Mouse (Mus musculus) forebrain, embryonic 11.5 days (tissue): ENCODE results near the gene Cdc37. TPM values are rescaled to one million over a fixed set of nuclear protein-coding genes. Genes with fewer than 3 reads are reported as not detected.

Experiments used
- ATAC-seq: fragments of 200-750 bp; cut with Nextera tagmentation; replicated peaks from 2 replicates; pipeline ENCODE4 v1.8.0; 2017; ENCODE audit warnings: moderate TSS enrichment; ENCODE audit not compliant: low FRiP score
- DNase-seq: peaks from one replicate; pipeline ENCODE4 v3.0.0-alpha.2; 2017; ENCODE audit warnings: low spot score
- H3K27ac ChIP-seq: fragments of 300-500 bp; sonication (generic); 2 replicates; pipeline ENCODE4 v1.5.1; 2014; ENCODE audit warnings: low read depth, low read length
- H3K27me3 ChIP-seq: fragments of 300-500 bp; sonication (generic); 2 replicates; pipeline ENCODE4 v1.6.1; 2014; ENCODE audit warnings: mild to moderate bottlenecking, low read length, mixed read lengths; ENCODE audit not compliant: control insufficient read depth, insufficient read depth
- H3K36me3 ChIP-seq: fragments of 300-500 bp; sonication (generic); 2 replicates; pipeline ENCODE4 v1.6.1; 2014; ENCODE audit warnings: mild to moderate bottlenecking, low read length, moderate library complexity, mixed read lengths; ENCODE audit not compliant: control insufficient read depth, insufficient read depth
- H3K4me1 ChIP-seq: fragments of 300-500 bp; sonication (generic); replicated peaks from 2 replicates; pipeline ENCODE4 v1.6.1; 2014; ENCODE audit warnings: low read length, mixed read lengths; ENCODE audit not compliant: control insufficient read depth, insufficient read depth
- H3K4me2 ChIP-seq: fragments of 300-500 bp; sonication (generic); 2 replicates; pipeline ENCODE4 v1.6.1; 2014; ENCODE audit warnings: low read depth, mild to moderate bottlenecking, low read length, moderate library complexity, mixed read lengths; ENCODE audit not compliant: severe bottlenecking
- H3K4me3 ChIP-seq: fragments of 300-500 bp; sonication (generic); 2 replicates; pipeline ENCODE4 v1.5.1; 2014; ENCODE audit warnings: low read depth, low read length
- H3K9ac ChIP-seq: fragments of 300-500 bp; sonication (generic); 2 replicates; pipeline ENCODE4 v1.6.1; 2014; ENCODE audit warnings: low read length
- H3K9me3 ChIP-seq: fragments of 300-500 bp; sonication (generic); 2 replicates; pipeline ENCODE4 v1.6.1; 2016; ENCODE audit warnings: low read length, mixed read lengths; ENCODE audit not compliant: control insufficient read depth
- WGBS: fragments of 180-500 bp; shearing (Covaris S2); extraction: QIAGEN DNeasy Blood & Tissue Kit; methylation state at CpG from one replicate; pipeline ENCODE4 v1.1.7; 2014; 5-methylcytosine and 5-hydroxymethylcytosine counted together
- polyA plus RNA-seq: library from polyadenylated mRNA; unstranded; fragments of >200 nt; fragmentation: Nextera tagmentation; extraction: Ambion mirVana; gene quantifications from 2 replicates; pipeline ENCODE4 v1.2.1, GENCODE M21; 2014

Cdc37 gene
- polyA plus RNA-seq, 1 experiment from 2014 or later: 300 TPM

DNA sequence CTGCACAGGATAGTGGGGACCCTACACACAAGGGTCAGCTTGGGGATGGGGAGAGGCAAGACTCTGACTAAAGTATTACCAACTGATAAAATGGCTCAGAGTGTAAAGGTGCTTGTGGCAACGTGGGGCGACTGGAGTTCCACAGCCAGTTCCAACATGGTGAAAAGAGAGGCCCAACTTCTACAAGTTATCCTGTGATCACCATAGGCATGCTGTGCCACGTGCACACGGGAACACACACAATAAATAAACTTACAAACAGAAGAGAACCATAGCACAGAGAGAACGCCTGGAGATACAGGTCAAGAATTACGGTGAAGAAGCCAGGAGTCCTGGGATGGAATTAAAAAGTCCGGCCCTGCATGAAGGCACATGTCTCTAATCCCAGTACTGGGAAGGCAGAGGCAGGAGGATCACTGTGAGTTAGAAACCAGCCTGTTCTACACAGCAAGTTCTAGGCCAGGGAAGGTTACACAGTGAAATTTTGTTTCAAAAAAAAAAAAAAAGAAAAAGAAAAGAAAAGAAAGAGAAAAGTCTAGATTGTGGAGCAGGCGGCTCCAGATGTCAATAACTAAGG, 617 bp downstream of the Cdc37 start:
- no peak for ATAC-seq
- DNase-seq: no peak

DNA sequence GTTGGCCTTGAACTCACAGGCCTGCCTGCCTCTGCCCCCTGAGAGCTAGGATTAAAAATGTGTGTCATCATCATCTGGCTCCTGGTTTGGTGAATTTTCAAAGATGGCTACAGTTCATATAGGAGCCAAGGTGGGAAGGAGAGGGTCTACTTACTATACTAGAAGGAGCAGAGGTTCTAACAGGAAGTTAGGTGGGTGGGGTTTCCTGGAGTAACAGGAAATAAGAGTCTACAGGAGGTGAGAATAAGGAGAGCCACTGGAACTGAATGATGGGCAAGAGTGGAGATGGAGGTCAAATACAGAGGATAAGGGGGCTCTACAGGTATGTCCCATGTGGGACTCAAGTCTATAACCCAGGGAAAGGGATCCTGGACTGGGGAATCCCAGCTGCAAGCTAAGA, 1.4 kb downstream of the Cdc37 start:
- H3K27me3 ChIP-seq: no peaks in the 10 kb centered on the region
- no peak overlapping the region for H3K27ac ChIP-seq
- no peak for ATAC-seq
- H3K4me1 ChIP-seq: peaks cover 17% of the 10 kb centered on the region; the same call in 1 of the 2 replicates
- H3K4me3 ChIP-seq: peak overlapping the region; percentile 85
- H3K4me2 ChIP-seq: peak overlapping the region; percentile 67
- DNase-seq: no peak
- no peaks in the 10 kb centered on the region; the same call in 1 of the 2 replicates for H3K36me3 ChIP-seq
- peak overlapping the region; percentile 90; the same call in 1 of the 2 replicates for H3K9ac ChIP-seq
- H3K9me3 ChIP-seq: no peaks in the 10 kb centered on the region

More for the DNA sequence above, 617 bp downstream of the Cdc37 start:
- no peaks in the 10 kb centered on the region for H3K9me3 ChIP-seq
- H3K4me1 ChIP-seq: peaks cover 17% of the 10 kb centered on the region; the same call in 1 of the 2 replicates
- H3K36me3 ChIP-seq: no peaks in the 10 kb centered on the region; the same call in 1 of the 2 replicates
- 11% methylated on average over 8 of the region's 8 CpGs for WGBS
- H3K4me3 ChIP-seq: peak overlapping the region; percentile 85
- peak overlapping the region; percentile 90 for H3K9ac ChIP-seq
- peak overlapping the region; percentile 67 for H3K4me2 ChIP-seq
- H3K27me3 ChIP-seq: no peaks in the 10 kb centered on the region
- H3K27ac ChIP-seq: 0 out of 2 replicates have a peak overlapping the region, but pooled peaks have one; percentile 39

DNA sequence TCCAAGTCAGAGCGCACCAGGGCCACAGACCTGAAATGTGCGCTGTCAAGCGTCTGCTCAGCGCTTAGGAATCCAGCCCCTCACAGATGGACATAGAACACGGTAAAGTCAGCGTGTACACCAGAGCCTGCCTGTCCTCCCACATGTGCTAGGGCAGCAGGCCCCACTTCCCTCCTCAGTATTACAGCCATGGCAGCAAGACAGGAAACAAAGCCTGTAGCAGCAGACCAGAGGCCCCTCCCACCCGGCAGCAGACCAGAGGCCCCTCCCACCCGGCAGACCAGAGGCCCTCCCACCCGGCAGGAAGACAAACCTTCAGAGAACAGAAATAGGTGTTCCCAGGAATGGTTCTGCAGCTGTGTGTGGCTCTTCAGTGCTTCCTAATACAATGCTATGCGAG, 3.1 kb downstream of the Cdc37 start:
- DNase-seq (peak; percentile 68), ATAC-seq (no peak)
- Histone ChIP-seq H3K4me1 (peaks cover 17% of the 10 kb centered on the region; the same call in 1 of the 2 replicates), H3K27me3 (no peaks in the 10 kb centered on the region), H3K36me3 (peaks cover 3% of the 10 kb centered on the region), H3K9me3 (no peaks in the 10 kb centered on the region), H3K27ac (no peak overlapping the region; the same call in 1 of the 2 replicates), H3K4me2 (0 out of 2 replicates have a peak overlapping the region, but pooled peaks have one; percentile 19), H3K9ac (no peak overlapping the region), H3K4me3 (no peak overlapping the region)
- 55% methylated on average over 10 of the region's 10 CpGs for WGBS

GRCm38 (mm10) chr9:21145431-21145830, 4.4 kb downstream of the Cdc37 start:
- no peak overlapping the region for H3K27ac ChIP-seq
- no peak overlapping the region for H3K4me2 ChIP-seq
- H3K9me3 ChIP-seq: no peaks in the 10 kb centered on the region
- DNase-seq: no peak
- no peak overlapping the region for H3K9ac ChIP-seq
- WGBS: over 99% methylated on average over 4 of the region's 4 CpGs
- no peak for ATAC-seq
- no peak overlapping the region for H3K4me3 ChIP-seq
- peaks cover 6% of the 10 kb centered on the region for H3K36me3 ChIP-seq
- H3K4me1 ChIP-seq: peaks cover 17% of the 10 kb centered on the region; the same call in 1 of the 2 replicates
- no peaks in the 10 kb centered on the region for H3K27me3 ChIP-seq

DNA sequence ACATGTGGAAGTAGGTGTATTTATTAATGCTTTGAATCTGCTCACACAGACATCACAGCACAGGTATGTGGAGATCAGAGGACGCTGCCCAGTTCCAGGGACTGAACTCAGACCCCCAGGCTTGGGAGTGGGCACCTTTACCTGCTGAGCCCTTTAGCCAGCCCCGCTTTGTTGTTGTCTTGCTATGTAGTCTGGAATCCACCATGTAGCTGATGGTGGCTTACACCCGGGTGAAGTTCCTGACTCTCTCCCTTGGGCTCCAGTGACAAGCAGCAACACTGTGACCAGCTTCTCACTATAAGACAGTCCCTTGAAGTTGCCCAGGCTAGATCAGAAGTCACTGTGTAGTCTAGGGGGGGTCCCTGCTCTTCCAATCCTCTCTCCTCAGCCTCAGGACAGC, 5.4 kb downstream of the Cdc37 start:
- peaks cover 16% of the 10 kb centered on the region for H3K36me3 ChIP-seq

GRCm38 (mm10) chr9:21141922-21142321, 7.9 kb downstream of the Cdc37 start:
- H3K27me3 ChIP-seq: no peaks in the 10 kb centered on the region
- peaks cover 19% of the 10 kb centered on the region for H3K36me3 ChIP-seq
- no peak overlapping the region for H3K4me2 ChIP-seq
- WGBS: 94% methylated on average over 14 of the region's 14 CpGs
- H3K27ac ChIP-seq: no peak overlapping the region
- no peak for DNase-seq
- no peak overlapping the region for H3K9ac ChIP-seq
- no peaks in the 10 kb centered on the region for H3K9me3 ChIP-seq
- peaks cover under 1% of the 10 kb centered on the region; the same call in 1 of the 2 replicates for H3K4me1 ChIP-seq
- H3K4me3 ChIP-seq: no peak overlapping the region
- no peak for ATAC-seq

More for the DNA sequence above, 5.4 kb downstream of the Cdc37 start:
- no peaks in the 10 kb centered on the region for H3K27me3 ChIP-seq
- no peak overlapping the region for H3K4me3 ChIP-seq
- WGBS: 98% methylated on average over 3 of the region's 3 CpGs
- H3K27ac ChIP-seq: no peak overlapping the region
- ATAC-seq: no peak
- H3K9me3 ChIP-seq: no peaks in the 10 kb centered on the region
- no peak overlapping the region for H3K9ac ChIP-seq
- peaks cover 17% of the 10 kb centered on the region; the same call in 1 of the 2 replicates for H3K4me1 ChIP-seq
- no peak for DNase-seq
- H3K4me2 ChIP-seq: no peak overlapping the region

DNA sequence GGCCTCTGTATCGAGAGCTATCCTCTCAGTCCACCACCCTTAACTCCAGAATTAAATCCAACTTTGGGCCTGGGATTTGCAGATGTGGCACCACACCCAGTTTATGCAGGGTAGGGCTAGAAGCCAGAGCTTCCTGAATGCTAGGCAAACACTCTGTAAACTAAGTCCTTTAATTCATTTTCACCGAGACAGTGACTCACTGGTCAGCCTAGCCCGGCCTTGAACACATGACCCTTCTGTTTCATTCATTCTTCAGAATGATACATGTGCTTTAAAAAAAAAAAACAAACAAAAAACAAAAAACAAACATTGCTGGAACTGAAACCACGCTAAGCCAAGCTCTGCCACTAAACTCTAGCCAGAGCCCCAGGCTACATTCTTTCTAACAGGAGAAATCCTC, 11.4 kb downstream of the Cdc37 start:
- H3K9me3 ChIP-seq: no peaks in the 10 kb centered on the region
- no peak overlapping the region for H3K27ac ChIP-seq
- no peak overlapping the region for H3K9ac ChIP-seq
- no peak for DNase-seq
- peaks cover 19% of the 10 kb centered on the region for H3K36me3 ChIP-seq
- no peaks in the 10 kb centered on the region for H3K27me3 ChIP-seq
- ATAC-seq: no peak
- H3K4me1 ChIP-seq: no peaks in the 10 kb centered on the region
- 87% methylated on average over 4 of the region's 4 CpGs for WGBS
- H3K4me2 ChIP-seq: no peak overlapping the region
- no peak overlapping the region for H3K4me3 ChIP-seq

GRCm38 (mm10) chr9:21137229-21137628, 12.6 kb downstream of the Cdc37 start:
- ATAC-seq: no peak
- Histone ChIP-seq H3K36me3 (peaks cover 16% of the 10 kb centered on the region), H3K27ac (no peak overlapping the region)

GRCm38 (mm10) chr9:21136401-21136800, 13.4 kb downstream of the Cdc37 start:
- no peaks in the 10 kb centered on the region for H3K4me1 ChIP-seq
- no peaks in the 10 kb centered on the region for H3K9me3 ChIP-seq
- H3K4me3 ChIP-seq: no peak overlapping the region
- no peak overlapping the region for H3K27ac ChIP-seq
- H3K27me3 ChIP-seq: no peaks in the 10 kb centered on the region
- no peak overlapping the region for H3K4me2 ChIP-seq
- H3K36me3 ChIP-seq: peaks cover 16% of the 10 kb centered on the region
- DNase-seq (no peak), ATAC-seq (no peak)
- no peak overlapping the region for H3K9ac ChIP-seq
- 85% methylated on average over 6 of the region's 6 CpGs for WGBS

More at GRCm38 (mm10) chr9:21137229-21137628, 12.6 kb downstream of the Cdc37 start:
- H3K4me2 ChIP-seq: no peak overlapping the region
- H3K4me3 ChIP-seq: no peak overlapping the region
- DNase-seq: peak; percentile 67
- no peak overlapping the region for H3K9ac ChIP-seq
- 44% methylated on average over 3 of the region's 3 CpGs for WGBS
- no peaks in the 10 kb centered on the region for H3K27me3 ChIP-seq
- H3K9me3 ChIP-seq: no peaks in the 10 kb centered on the region
- no peaks in the 10 kb centered on the region for H3K4me1 ChIP-seq
